Mouse (Mus musculus): ENCODE data around the gene Smbd1. TPM values are rescaled to one million over a fixed set of nuclear protein-coding genes. Genes with fewer than 3 reads are reported as not detected.

The Smbd1 gene
- not detected in 2 replicates for total RNA-seq (2017)

DNA sequence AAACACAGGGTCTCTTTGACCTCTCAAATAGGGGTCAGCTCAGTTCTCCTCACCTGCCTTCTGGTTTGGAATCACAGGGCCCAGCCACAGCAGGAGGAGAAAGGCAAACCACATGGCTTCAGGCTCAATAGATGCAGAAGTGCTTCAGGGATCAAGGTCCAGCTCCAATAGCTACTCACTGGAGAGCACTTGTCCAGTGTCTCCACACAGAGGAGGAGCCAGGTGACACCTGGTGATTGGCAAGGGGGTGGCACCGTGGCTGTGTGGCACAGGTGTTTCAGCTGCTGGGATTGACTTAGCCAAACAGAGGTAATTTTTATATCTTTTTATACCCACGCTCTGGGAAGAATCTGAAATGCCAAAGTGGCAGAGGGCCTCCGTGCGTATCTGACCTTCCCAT is at the start of gene Smbd1:
TSS of gene Smbd1 (minus strand) at position 157 of the 400 bp plus-strand sequence.
- no peak for ATAC-seq (replicated peaks; ENCODE audit: low read depth, poor library complexity, severe bottlenecking)

- no peak for ATAC-seq (replicated peaks; ENCODE audit: low read depth, poor library complexity, severe bottlenecking)
Measured at GRCm38 (mm10) chr16:32858771-32859636, 48.7 kb upstream of the Smbd1 start.

DNA sequence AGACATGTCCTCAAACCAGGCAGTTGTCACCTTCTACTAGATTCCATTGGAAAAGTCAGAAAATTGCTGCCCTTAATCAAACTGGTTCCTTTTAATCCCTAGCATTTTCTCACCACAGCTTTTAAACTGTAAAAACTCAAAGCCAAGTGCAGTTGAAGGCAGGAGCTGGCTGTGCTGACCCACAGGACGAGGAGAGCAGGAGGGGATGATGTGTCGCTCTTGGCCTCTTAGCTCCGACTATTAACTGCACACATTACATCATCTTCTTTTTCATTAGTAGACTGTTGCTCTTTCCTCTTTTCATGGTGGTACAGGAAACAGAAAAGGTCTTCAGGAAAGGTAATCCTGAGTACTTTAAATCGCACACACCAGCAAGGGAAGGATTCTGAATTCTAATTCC is 48.1 kb upstream of the Smbd1 start:
- ATAC-seq (replicated peaks; ENCODE audit: low read depth, poor library complexity, severe bottlenecking) = no peak

DNA sequence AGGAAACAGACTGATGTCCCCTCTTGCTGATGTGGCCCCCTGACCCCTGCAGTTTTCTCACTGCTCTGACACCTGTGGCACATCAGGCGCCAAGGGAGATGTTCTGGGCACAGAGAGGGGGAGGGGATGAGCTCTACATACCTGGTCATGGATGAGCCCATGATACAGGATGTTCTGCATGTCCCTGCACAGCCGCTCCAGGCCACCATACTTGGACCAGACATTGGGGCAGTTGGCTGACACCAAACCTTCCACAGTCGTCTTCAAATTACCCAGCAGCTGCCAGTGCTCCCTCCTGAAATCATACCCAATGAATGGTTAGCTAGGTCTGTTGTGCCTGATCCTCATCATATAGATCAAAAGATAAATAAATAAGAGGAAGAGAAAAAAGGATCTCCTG is 46.5 kb upstream of the Smbd1 start:
- no peak for ATAC-seq (replicated peaks; ENCODE audit: low read depth, poor library complexity, severe bottlenecking)

GRCm38 (mm10) chr16:32854050-32854571 is 43.8 kb upstream of the Smbd1 start:
- peak; percentile 79 for ATAC-seq (replicated peaks; ENCODE audit: low read depth, poor library complexity, severe bottlenecking)

DNA sequence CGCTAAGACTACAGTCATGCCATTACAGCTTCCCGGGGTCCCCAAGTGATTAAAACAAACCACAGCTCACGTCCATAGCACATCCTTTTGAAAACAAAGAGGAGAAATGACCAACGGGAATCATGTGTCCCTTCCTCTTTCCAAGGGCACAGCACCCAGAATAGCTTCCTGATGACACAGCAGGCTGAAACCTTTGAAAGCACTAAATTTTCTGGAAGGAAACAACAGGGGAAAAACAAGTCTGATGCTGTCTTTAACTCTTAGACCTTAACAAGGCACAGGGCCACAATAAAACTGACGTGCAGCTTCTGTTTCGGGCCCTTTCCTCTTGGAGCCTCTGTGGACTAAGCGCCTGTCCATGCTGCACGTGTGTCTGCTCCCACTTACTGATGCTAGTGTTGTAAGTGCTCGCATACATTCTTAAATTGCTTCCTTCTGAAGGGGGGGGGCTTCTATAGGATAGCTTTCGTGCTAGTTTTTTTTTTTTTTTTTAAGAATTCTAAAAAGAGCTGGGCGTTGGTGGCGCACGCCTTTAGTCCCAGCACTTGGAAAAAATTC is 43.3 kb upstream of the Smbd1 start:
- no peak for ATAC-seq (replicated peaks; ENCODE audit: low read depth, poor library complexity, severe bottlenecking)

DNA sequence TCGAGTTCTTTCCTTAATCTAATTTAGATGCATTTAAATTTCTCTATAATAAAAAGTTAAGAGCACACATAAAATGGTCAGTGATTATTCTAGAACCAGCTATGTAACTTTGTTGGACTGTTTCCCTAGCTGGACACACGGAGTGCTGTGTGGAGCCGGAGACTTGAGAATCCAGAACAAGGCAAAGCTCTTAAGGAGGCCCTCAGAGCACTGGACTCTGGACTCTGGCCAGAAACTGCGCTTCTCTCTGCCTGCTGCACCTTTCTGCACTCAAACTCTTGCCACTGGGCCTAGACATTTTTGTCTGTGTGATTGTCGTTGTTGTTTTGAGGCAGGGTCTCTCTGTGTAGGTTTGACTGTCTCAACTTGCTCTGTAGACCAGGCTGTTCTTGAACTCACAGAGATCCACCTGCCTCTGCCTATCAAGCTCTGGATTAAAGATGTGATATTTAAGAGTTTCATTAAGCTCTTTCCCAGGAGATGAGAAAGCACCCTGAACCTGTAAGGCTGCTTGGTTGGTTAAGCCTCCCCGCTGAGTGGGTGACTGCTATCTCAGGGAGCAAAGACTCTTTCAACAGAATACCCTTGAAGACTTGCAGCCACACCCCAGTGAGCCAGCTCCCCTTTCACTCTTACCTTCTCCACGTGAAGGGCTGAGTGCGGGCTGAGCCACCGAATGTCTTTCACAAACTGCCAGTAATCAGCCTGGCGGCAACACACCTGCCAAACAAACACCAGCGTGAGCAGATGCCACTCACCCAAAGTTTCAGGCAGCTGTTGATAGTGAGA is 39.0 kb upstream of the Smbd1 start:
- no peak for ATAC-seq (replicated peaks; ENCODE audit: low read depth, poor library complexity, severe bottlenecking)

GRCm38 (mm10) chr16:32847103-32847502 is 36.8 kb upstream of the Smbd1 start:
- no peak for ATAC-seq (replicated peaks; ENCODE audit: low read depth, poor library complexity, severe bottlenecking)

- no peak for ATAC-seq (replicated peaks; ENCODE audit: low read depth, poor library complexity, severe bottlenecking)
Measured at GRCm38 (mm10) chr16:32831501-32831900, 21.2 kb upstream of the Smbd1 start.

GRCm38 (mm10) chr16:32829104-32829503 is 18.8 kb upstream of the Smbd1 start:
- ATAC-seq (replicated peaks; ENCODE audit: low read depth, poor library complexity, severe bottlenecking) = no peak

- ATAC-seq (replicated peaks; ENCODE audit: low read depth, poor library complexity, severe bottlenecking) = no peak
Measured at GRCm38 (mm10) chr16:32826521-32826920, 16.2 kb upstream of the Smbd1 start.

- no peak for ATAC-seq (replicated peaks; ENCODE audit: low read depth, poor library complexity, severe bottlenecking)
Measured at GRCm38 (mm10) chr16:32825380-32825779, 15.1 kb upstream of the Smbd1 start.

DNA sequence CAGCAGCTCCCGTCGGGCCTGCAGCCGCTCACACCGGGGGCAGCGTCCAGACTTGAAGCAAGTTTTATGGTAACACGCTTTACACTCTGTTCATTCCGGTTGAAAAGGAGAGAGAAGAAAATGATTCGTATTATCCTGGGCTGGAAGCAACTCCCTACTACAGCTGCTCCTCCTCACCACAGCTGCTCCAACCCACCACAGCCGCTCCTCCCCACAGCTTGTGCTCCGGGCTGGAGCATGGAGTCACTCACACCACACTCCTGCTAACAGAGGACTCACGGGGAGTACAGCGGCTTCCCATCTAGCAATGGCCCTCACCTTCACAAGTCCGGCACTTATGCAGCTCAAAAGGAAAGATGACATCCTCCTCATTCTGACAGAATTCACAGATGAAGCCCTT is 13.8 kb upstream of the Smbd1 start:
- no peak for ATAC-seq (replicated peaks; ENCODE audit: low read depth, poor library complexity, severe bottlenecking)

GRCm38 (mm10) chr16:32823487-32823886 is 13.2 kb upstream of the Smbd1 start:
- no peak for ATAC-seq (replicated peaks; ENCODE audit: low read depth, poor library complexity, severe bottlenecking)

GRCm38 (mm10) chr16:32822881-32823280 is 12.6 kb upstream of the Smbd1 start:
- ATAC-seq (replicated peaks; ENCODE audit: low read depth, poor library complexity, severe bottlenecking) = 0 out of 2 replicates have a peak, but pooled peaks have one; percentile 50

- no peak for ATAC-seq (replicated peaks; ENCODE audit: low read depth, poor library complexity, severe bottlenecking)
Measured at GRCm38 (mm10) chr16:32822450-32822827, 12.2 kb upstream of the Smbd1 start.

DNA sequence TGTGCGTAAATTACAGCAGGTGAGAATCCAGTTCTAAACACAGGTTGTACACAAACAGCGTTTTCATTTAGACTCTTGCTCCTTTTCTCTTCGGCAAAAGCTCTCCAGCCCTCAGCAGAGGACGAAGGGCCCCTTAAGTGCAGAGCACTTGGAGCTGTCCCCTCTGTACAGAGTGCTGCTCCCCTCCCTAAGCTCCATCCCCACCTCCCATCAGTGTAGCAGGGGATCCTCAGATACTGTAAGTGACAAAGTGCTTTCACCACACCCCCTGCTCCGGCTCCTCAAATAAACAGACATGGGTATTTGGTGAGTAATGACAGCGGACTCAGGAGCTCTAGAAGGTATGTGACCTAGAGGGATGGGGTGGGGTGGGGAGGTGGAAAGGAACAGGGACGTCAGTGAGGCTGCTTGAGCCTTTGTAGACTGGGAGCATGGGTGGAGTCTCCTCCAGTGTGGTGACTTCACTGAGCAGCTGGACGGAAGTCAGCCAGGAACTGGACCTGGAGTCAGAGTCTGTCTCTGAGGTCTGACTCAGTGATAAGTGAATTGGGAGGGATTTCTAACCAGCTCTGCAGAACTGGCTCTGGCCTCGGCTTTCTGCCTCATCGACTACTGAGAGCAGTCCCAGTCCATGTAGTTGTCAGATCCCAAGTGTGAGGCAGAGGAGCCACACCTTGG is 11.6 kb upstream of the Smbd1 start:
- no peak for ATAC-seq (replicated peaks; ENCODE audit: low read depth, poor library complexity, severe bottlenecking)

DNA sequence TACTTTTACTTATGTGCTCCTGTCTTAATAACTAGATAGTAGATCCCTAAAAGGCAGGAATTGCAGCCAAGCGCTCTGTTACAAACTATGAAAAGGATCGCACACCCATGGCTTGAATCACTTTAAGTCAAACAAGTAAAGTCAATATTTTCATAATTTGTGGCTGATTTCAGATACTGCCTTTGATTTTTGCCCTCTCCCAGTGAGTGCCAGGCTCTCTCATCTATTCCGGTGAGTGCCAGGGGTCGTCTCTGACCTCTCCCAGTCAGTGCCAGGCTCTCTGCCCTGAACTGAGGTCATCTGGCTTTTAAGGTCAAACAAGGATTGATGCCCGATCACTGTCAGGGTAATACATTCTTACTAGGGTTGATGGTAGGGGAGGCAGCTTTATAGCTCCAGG is 8.2 kb upstream of the Smbd1 start:
- no peak for ATAC-seq (replicated peaks; ENCODE audit: low read depth, poor library complexity, severe bottlenecking)

DNA sequence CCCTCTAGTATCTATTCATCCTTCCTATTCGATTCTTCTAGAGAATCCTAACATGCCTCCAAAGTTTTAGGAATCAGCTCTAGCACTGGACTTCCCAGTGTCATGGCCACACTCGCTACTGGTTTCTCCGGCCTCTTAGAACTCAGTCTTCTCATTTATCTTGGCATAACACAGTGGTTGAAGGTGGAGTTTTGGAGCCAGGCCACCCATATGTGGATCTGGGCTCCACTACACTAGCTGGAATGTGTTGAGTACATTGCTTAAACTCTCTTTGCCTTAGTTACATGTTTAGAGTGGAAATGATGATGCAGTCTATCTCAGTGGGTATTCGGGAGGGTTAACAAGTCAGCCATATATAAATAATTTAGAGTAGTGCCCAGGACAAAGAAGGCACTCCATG is 7.8 kb upstream of the Smbd1 start:
- no peak for ATAC-seq (replicated peaks; ENCODE audit: low read depth, poor library complexity, severe bottlenecking)

GRCm38 (mm10) chr16:32815160-32815605 is 4.9 kb upstream of the Smbd1 start:
- ATAC-seq (replicated peaks; ENCODE audit: low read depth, poor library complexity, severe bottlenecking) = no peak

Measured in common myeloid progenitor, adult 5-6 weeks (primary cell).